Mouse (Mus musculus): ENCODE data around the gene Tmem74b. TPM values are rescaled to one million over a fixed set of nuclear protein-coding genes. Genes with fewer than 3 reads are reported as not detected.

The Tmem74b gene
- polyA plus RNA-seq, 1 experiment from 2014 or later = 30.9 TPM

GRCm38 (mm10) chr2:151715526-151715925 lies 13.7 kb downstream of the Tmem74b start:
- Histone ChIP-seq H3K4me2 (no peak overlapping the region), H3K4me1 (replicated peaks) (no peaks in the 10 kb centered on the region), H3K9me3 (no peaks in the 10 kb centered on the region), H3K9ac (no peak overlapping the region), H3K4me3 (no peak overlapping the region), H3K36me3 (peaks cover 34% of the 10 kb centered on the region), H3K27ac (replicated peaks) (no peak overlapping the region), H3K27me3 (no peaks in the 10 kb centered on the region)
- WGBS = 94% methylated on average over 4 of the region's 4 CpGs
- no peak for ATAC-seq (ENCODE audit: low FRiP score, low read depth)

GRCm38 (mm10) chr2:151716318-151717055 lies 14.7 kb downstream of the Tmem74b start:
- no peak for ATAC-seq (ENCODE audit: low FRiP score, low read depth)
- WGBS = 98% methylated on average over 2 of the region's 2 CpGs
- H3K36me3 ChIP-seq = peaks cover 42% of the 10 kb centered on the region

GRCm38 (mm10) chr2:151724094-151724493 lies 22.3 kb downstream of the Tmem74b start:
- H3K27me3 ChIP-seq = no peaks in the 10 kb centered on the region
- H3K9me3 ChIP-seq = no peaks in the 10 kb centered on the region
- H3K4me1 ChIP-seq (replicated peaks) = no peaks in the 10 kb centered on the region
- H3K36me3 ChIP-seq = peaks cover 70% of the 10 kb centered on the region
- H3K27ac ChIP-seq (replicated peaks) = no peak overlapping the region
- no peak overlapping the region for H3K4me3 ChIP-seq
- H3K4me2 ChIP-seq = no peak overlapping the region
- ATAC-seq (ENCODE audit: low FRiP score, low read depth) = no peak
- 93% methylated on average over 2 of the region's 2 CpGs for WGBS
- H3K9ac ChIP-seq = no peak overlapping the region

More at GRCm38 (mm10) chr2:151716318-151717055, 14.7 kb downstream of the Tmem74b start:
- H3K27me3 ChIP-seq = no peaks in the 10 kb centered on the region
- no peak overlapping the region for H3K4me3 ChIP-seq
- H3K27ac ChIP-seq (replicated peaks) = no peak overlapping the region
- H3K4me2 ChIP-seq = no peak overlapping the region
- H3K9me3 ChIP-seq = no peaks in the 10 kb centered on the region
- H3K4me1 ChIP-seq (replicated peaks) = no peaks in the 10 kb centered on the region
- H3K9ac ChIP-seq = no peak overlapping the region

- no peaks in the 10 kb centered on the region for H3K4me1 ChIP-seq (replicated peaks)
- 87% methylated on average over 8 of the region's 8 CpGs for WGBS
- H3K9ac ChIP-seq = no peak overlapping the region
- H3K36me3 ChIP-seq = peaks cover 41% of the 10 kb centered on the region
- no peak overlapping the region for H3K27ac ChIP-seq (replicated peaks)
- H3K9me3 ChIP-seq = no peaks in the 10 kb centered on the region
- no peaks in the 10 kb centered on the region for H3K27me3 ChIP-seq
- no peak for ATAC-seq (ENCODE audit: low FRiP score, low read depth)
- H3K4me3 ChIP-seq = no peak overlapping the region
- H3K4me2 ChIP-seq = no peak overlapping the region
Measured at GRCm38 (mm10) chr2:151733151-151733865, 31.5 kb downstream of the Tmem74b start.

- H3K9ac ChIP-seq = no peak overlapping the region
- H3K36me3 ChIP-seq = peaks cover 23% of the 10 kb centered on the region
- H3K27me3 ChIP-seq = no peaks in the 10 kb centered on the region
- no peak overlapping the region for H3K27ac ChIP-seq (replicated peaks)
- 95% methylated on average over 6 of the region's 6 CpGs for WGBS
- H3K4me3 ChIP-seq = no peak overlapping the region
- H3K4me1 ChIP-seq (replicated peaks) = peaks cover 19% of the 10 kb centered on the region
- H3K4me2 ChIP-seq = no peak overlapping the region
- no peak for ATAC-seq (ENCODE audit: low FRiP score, low read depth)
- H3K9me3 ChIP-seq = no peaks in the 10 kb centered on the region
Measured at GRCm38 (mm10) chr2:151735422-151735821, 33.6 kb downstream of the Tmem74b start.

GRCm38 (mm10) chr2:151738460-151738859 lies 36.7 kb downstream of the Tmem74b start:
- peaks cover 13% of the 10 kb centered on the region for H3K36me3 ChIP-seq
- no peaks in the 10 kb centered on the region for H3K9me3 ChIP-seq
- H3K9ac ChIP-seq = no peak overlapping the region
- no peak overlapping the region for H3K27ac ChIP-seq (replicated peaks)
- no peak for ATAC-seq (ENCODE audit: low FRiP score, low read depth)
- H3K4me1 ChIP-seq (replicated peaks) = peaks cover 25% of the 10 kb centered on the region
- WGBS = 88% methylated on average over 4 of the region's 4 CpGs
- no peak overlapping the region for H3K4me3 ChIP-seq
- H3K4me2 ChIP-seq = no peak overlapping the region
- no peaks in the 10 kb centered on the region for H3K27me3 ChIP-seq

- 85% methylated on average over 3 of the region's 3 CpGs for WGBS
- no peak overlapping the region for H3K27ac ChIP-seq (replicated peaks)
- peaks cover 25% of the 10 kb centered on the region for H3K4me1 ChIP-seq (replicated peaks)
- no peak overlapping the region for H3K4me3 ChIP-seq
- H3K36me3 ChIP-seq = peaks cover 7% of the 10 kb centered on the region
- H3K9me3 ChIP-seq = no peaks in the 10 kb centered on the region
- no peak for ATAC-seq (ENCODE audit: low FRiP score, low read depth)
- no peak overlapping the region for H3K9ac ChIP-seq
- H3K4me2 ChIP-seq = no peak overlapping the region
- H3K27me3 ChIP-seq = no peaks in the 10 kb centered on the region
Measured at GRCm38 (mm10) chr2:151739081-151739480, 37.3 kb downstream of the Tmem74b start.

- no peak overlapping the region for H3K27ac ChIP-seq (replicated peaks)
- H3K27me3 ChIP-seq = no peaks in the 10 kb centered on the region
- no peak overlapping the region for H3K4me3 ChIP-seq
- no peaks in the 10 kb centered on the region for H3K9me3 ChIP-seq
- ATAC-seq (ENCODE audit: low FRiP score, low read depth) = no peak
- H3K36me3 ChIP-seq = 0 out of 2 replicates have a peak, but pooled peaks cover 3% of the 10 kb centered on the region
- no peak overlapping the region for H3K9ac ChIP-seq
- peak overlapping the region; percentile 70 for H3K4me2 ChIP-seq
- H3K4me1 ChIP-seq (replicated peaks) = peaks cover 25% of the 10 kb centered on the region
- 93% methylated on average over 7 of the region's 7 CpGs for WGBS
Measured at GRCm38 (mm10) chr2:151739505-151739904, 37.7 kb downstream of the Tmem74b start.

- H3K27ac ChIP-seq (replicated peaks) = peak overlapping the region; percentile 80
- peaks cover 25% of the 10 kb centered on the region for H3K4me1 ChIP-seq (replicated peaks)
- peak overlapping the region; percentile 84 for H3K4me3 ChIP-seq
- under 1% methylated on average over 61 of the region's 61 CpGs for WGBS
- peak overlapping the region; percentile 81 for H3K9ac ChIP-seq
- peak; percentile 91 for ATAC-seq (ENCODE audit: low FRiP score, low read depth)
- no peaks in the 10 kb centered on the region for H3K9me3 ChIP-seq
- H3K36me3 ChIP-seq = no peaks in the 10 kb centered on the region
- H3K4me2 ChIP-seq = peak overlapping the region; percentile 70
- no peaks in the 10 kb centered on the region for H3K27me3 ChIP-seq
Measured at GRCm38 (mm10) chr2:151740741-151741526, 39.1 kb downstream of the Tmem74b start.

GRCm38 (mm10) chr2:151742084-151742483 lies 40.3 kb downstream of the Tmem74b start:
- WGBS = 100% methylated on average over 1 of the region's 1 CpGs
- no peak for ATAC-seq (ENCODE audit: low FRiP score, low read depth)
- H3K27ac ChIP-seq (replicated peaks) = no peak overlapping the region
- H3K27me3 ChIP-seq = no peaks in the 10 kb centered on the region
- peak overlapping the region; percentile 70; the same call in 1 of the 2 replicates for H3K4me2 ChIP-seq
- H3K9ac ChIP-seq = no peak overlapping the region
- no peaks in the 10 kb centered on the region for H3K36me3 ChIP-seq
- no peaks in the 10 kb centered on the region for H3K9me3 ChIP-seq
- no peak overlapping the region for H3K4me3 ChIP-seq
- H3K4me1 ChIP-seq (replicated peaks) = peaks cover 25% of the 10 kb centered on the region

GRCm38 (mm10) chr2:151742850-151743679 lies 41.3 kb downstream of the Tmem74b start:
- Histone ChIP-seq H3K9me3 (no peaks in the 10 kb centered on the region), H3K4me3 (no peak overlapping the region), H3K36me3 (no peaks in the 10 kb centered on the region), H3K4me1 (replicated peaks) (peaks cover 29% of the 10 kb centered on the region), H3K27ac (replicated peaks) (no peak overlapping the region), H3K4me2 (no peak overlapping the region), H3K27me3 (no peaks in the 10 kb centered on the region), H3K9ac (no peak overlapping the region)
- ATAC-seq (ENCODE audit: low FRiP score, low read depth) = no peak
- whole genome bisulfite sequencing = 75% methylated on average over 6 of the region's 6 CpGs

Measured in hindbrain, embryonic 15.5 days (tissue).